Mouse (Mus musculus) liver, adult 2 months (tissue): Measurements from ENCODE around the gene R3hdm2.

Source experiments
- CTCF ChIP-seq: fragments of 200-500 bp; IDR thresholded peaks from 2 replicates; pipeline ENCODE4 v1.5.1; 2011; ENCODE audit warnings: low read depth, low read length, control low read depth
- POLR2A ChIP-seq: fragments of 200-500 bp; IDR thresholded peaks from 2 replicates; pipeline ENCODE4 v1.6.1; 2011; ENCODE audit warnings: low read length, control low read depth; ENCODE audit not compliant: insufficient read depth; ENCODE audit errors: extremely low read depth

GRCm38 (mm10) chr10:127490160-127491127, 110.3 kb downstream of the R3hdm2 start:
- TF ChIP-seq POLR2A (no peak), CTCF (no peak)
